Mouse (Mus musculus): Measurements from ENCODE around the gene Gm10300.

GRCm38 (mm10) chr4:132027167-132027566 is 47.3 kb upstream of the Gm10300 start:
- no peak for TF ChIP-seq CTCF (IDR thresholded peaks at IDR 0.05)
- no peak for TF ChIP-seq EP300 (IDR thresholded peaks at IDR 0.05)

Measured in lung, postnatal 0 days (tissue).